Mouse (Mus musculus): ENCODE measurements around the gene Zfp593. TPM values are rescaled to one million over a fixed set of nuclear protein-coding genes. Genes with fewer than 3 reads are reported as not detected.

Zfp593 gene
- polyA plus RNA-seq, 1 experiment = 20.4 TPM

DNA sequence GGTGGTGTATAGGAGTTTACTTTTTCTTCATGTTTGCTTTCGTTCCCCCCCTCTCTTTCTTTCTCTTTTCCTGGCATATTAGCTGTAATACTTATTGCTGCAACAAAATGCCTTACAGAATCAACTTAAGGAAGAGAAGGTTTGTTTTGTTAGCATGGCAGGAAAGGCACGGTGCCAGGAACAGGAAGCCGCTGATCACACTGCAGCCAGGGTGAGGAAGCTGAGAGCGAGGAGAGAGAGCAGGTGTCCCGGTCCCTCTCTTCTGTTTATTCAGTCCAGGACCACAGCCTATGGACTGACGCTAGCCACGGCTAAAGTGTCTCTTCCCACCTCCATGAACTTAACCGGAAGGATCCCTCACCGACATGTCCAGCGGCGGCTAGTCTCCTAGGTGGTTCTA lies 13.0 kb upstream of the Zfp593 start:
- no peaks in the 10 kb centered on the region for H3K79me3 ChIP-seq (ENCODE audit: low read depth)
- TF ChIP-seq FOSL1 (IDR thresholded peaks at IDR 0.05; ENCODE audit: insufficient read depth, low read length, poor library complexity, severe bottlenecking) (no peak), MYOG (IDR thresholded peaks at IDR 0.05; ENCODE audit: control insufficient read depth, extremely low read depth, insufficient read length) (no peak), CTCF (IDR thresholded peaks at IDR 0.05; ENCODE audit: control insufficient read depth, insufficient read depth, insufficient read length) (no peak), USF1 (IDR thresholded peaks at IDR 0.05; ENCODE audit: low read depth) (no peak), MYOD1 (IDR thresholded peaks at IDR 0.05; ENCODE audit: control insufficient read depth, insufficient read length, low read depth) (no peak), MAX (IDR thresholded peaks at IDR 0.05) (no peak), CEBPB (IDR thresholded peaks at IDR 0.05; ENCODE audit: low read depth) (no peak)
- H3K79me2 ChIP-seq (ENCODE audit: control insufficient read depth, insufficient read depth) = no peaks in the 10 kb centered on the region
- no peaks in the 10 kb centered on the region for H3K36me3 ChIP-seq (ENCODE audit: control insufficient read depth, insufficient read depth)
- H3K4me3 ChIP-seq (ENCODE audit: insufficient read depth, poor library complexity, severe bottlenecking) = no peak overlapping the region
- H3ac ChIP-seq (ENCODE audit: control insufficient read depth, insufficient read length, low read depth) = no peak overlapping the region
- peaks cover 20% of the 10 kb centered on the region for H3K27me3 ChIP-seq (ENCODE audit: control insufficient read depth, insufficient read depth, insufficient read length)

DNA sequence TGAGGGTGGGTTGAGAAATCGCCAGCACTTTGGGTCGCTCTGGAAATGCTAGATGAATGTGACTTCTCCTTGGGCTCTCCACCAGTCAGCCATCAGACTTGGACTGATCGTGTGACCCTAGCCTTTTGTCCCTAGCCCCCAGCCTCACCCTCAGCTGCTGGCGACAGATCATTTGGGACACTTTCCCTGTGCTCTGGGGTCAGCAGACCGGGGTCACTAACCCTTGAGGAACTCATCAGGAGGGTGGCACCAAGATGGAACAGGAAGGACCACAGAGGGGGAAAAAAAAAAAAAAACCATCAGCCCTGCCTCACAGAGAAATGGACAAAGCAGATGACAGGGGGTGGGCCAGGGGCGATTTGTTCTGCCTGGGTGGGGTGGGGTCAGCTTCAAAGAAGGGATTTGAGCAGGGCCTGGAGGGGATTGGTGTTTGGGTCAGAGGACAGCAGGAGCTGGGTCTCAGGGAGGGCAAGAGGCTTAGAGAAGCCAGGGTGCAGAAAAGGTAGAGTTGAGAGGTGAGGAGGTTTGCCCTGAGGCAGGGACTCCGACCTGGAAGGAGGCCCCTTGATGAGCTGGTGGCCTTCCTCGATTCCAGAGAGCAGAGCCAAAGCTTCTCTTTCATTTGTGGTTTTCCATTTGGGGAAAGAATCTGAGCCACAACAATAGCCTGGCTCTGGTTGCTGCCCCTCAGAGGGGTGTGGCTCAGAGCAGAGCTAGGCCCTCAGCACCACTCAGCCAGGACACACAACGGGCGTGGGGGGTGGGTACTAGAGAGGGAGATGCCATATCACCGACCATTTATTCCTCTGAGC lies 12.0 kb upstream of the Zfp593 start:
- peaks cover 30% of the 10 kb centered on the region for H3K27me3 ChIP-seq (ENCODE audit: control insufficient read depth, insufficient read depth, insufficient read length)
- no peak overlapping the region for H3ac ChIP-seq (ENCODE audit: control insufficient read depth, insufficient read length, low read depth)
- H3K36me3 ChIP-seq (ENCODE audit: control insufficient read depth, insufficient read depth) = no peaks in the 10 kb centered on the region
- no peak overlapping the region for H3K4me3 ChIP-seq (ENCODE audit: insufficient read depth, poor library complexity, severe bottlenecking)
- no peaks in the 10 kb centered on the region for H3K79me2 ChIP-seq (ENCODE audit: control insufficient read depth, insufficient read depth)
- no peaks in the 10 kb centered on the region for H3K79me3 ChIP-seq (ENCODE audit: low read depth)
- TF ChIP-seq USF1 (IDR thresholded peaks at IDR 0.05; ENCODE audit: low read depth) (no peak), CTCF (IDR thresholded peaks at IDR 0.05; ENCODE audit: control insufficient read depth, insufficient read depth, insufficient read length) (no peak), FOSL1 (IDR thresholded peaks at IDR 0.05; ENCODE audit: insufficient read depth, low read length, poor library complexity, severe bottlenecking) (no peak), MYOD1 (IDR thresholded peaks at IDR 0.05; ENCODE audit: control insufficient read depth, insufficient read length, low read depth) (no peak), MYOG (IDR thresholded peaks at IDR 0.05; ENCODE audit: control insufficient read depth, extremely low read depth, insufficient read length) (no peak), MAX (IDR thresholded peaks at IDR 0.05) (no peak), CEBPB (IDR thresholded peaks at IDR 0.05; ENCODE audit: low read depth) (no peak)

DNA sequence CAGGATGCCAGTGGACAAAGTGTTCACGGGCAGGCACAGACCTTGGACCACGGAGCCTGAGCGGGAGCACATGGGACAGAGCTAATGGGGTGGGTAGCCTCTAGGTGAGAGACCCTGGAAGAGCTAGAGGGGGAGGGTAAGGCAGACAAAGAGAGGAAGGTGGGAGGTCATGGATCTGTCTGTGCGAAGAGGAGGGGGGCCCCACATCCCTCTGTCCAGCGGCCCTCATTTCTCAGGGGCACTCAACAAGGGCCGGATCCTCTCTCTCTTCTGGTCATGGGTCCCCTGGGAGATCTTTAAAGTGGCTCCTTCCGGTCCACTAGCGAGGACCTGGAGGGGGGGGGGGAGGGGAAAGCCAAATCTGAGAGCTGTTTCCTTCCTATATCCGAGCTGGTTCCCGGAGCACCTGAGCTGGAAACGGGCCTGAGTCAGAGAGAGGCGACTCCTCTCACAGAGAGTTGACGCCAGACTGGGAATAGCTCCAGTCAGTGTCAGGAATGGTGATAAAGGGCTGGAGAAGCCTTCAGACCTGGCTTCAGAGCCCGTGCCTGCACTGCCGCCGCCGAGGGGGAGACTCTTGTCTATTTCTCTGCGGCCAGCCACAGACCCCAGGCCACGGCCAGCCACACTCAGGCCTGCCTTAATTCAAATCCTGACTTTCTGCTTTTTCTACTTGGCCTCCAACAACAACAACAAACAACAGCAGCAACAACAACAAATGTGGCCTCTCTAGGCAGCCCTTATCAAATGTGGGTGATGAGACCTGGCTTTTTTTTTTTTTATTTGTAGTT lies 11.2 kb upstream of the Zfp593 start:
- TF ChIP-seq FOSL1 (IDR thresholded peaks at IDR 0.05; ENCODE audit: insufficient read depth, low read length, poor library complexity, severe bottlenecking) (no peak), CTCF (IDR thresholded peaks at IDR 0.05; ENCODE audit: control insufficient read depth, insufficient read depth, insufficient read length) (no peak), MYOD1 (IDR thresholded peaks at IDR 0.05; ENCODE audit: control insufficient read depth, insufficient read length, low read depth) (no peak), USF1 (IDR thresholded peaks at IDR 0.05; ENCODE audit: low read depth) (no peak), CEBPB (IDR thresholded peaks at IDR 0.05; ENCODE audit: low read depth) (no peak), MAX (IDR thresholded peaks at IDR 0.05) (no peak), MYOG (IDR thresholded peaks at IDR 0.05; ENCODE audit: control insufficient read depth, extremely low read depth, insufficient read length) (no peak)
- no peaks in the 10 kb centered on the region for H3K36me3 ChIP-seq (ENCODE audit: control insufficient read depth, insufficient read depth)
- H3K79me3 ChIP-seq (ENCODE audit: low read depth) = no peaks in the 10 kb centered on the region
- no peak overlapping the region for H3ac ChIP-seq (ENCODE audit: control insufficient read depth, insufficient read length, low read depth)
- H3K79me2 ChIP-seq (ENCODE audit: control insufficient read depth, insufficient read depth) = no peaks in the 10 kb centered on the region
- peaks cover 38% of the 10 kb centered on the region for H3K27me3 ChIP-seq (ENCODE audit: control insufficient read depth, insufficient read depth, insufficient read length)
- H3K4me3 ChIP-seq (ENCODE audit: insufficient read depth, poor library complexity, severe bottlenecking) = no peak overlapping the region

GRCm38 (mm10) chr4:134255854-134256253 lies 10.5 kb upstream of the Zfp593 start:
- H3K79me2 ChIP-seq (ENCODE audit: control insufficient read depth, insufficient read depth) = no peaks in the 10 kb centered on the region
- no peaks in the 10 kb centered on the region for H3K79me3 ChIP-seq (ENCODE audit: low read depth)
- no peaks in the 10 kb centered on the region for H3K36me3 ChIP-seq (ENCODE audit: control insufficient read depth, insufficient read depth)
- TF ChIP-seq CEBPB (IDR thresholded peaks at IDR 0.05; ENCODE audit: low read depth) = no peak
- no peak for TF ChIP-seq MYOG (IDR thresholded peaks at IDR 0.05; ENCODE audit: control insufficient read depth, extremely low read depth, insufficient read length)
- TF ChIP-seq MYOD1 (IDR thresholded peaks at IDR 0.05; ENCODE audit: control insufficient read depth, insufficient read length, low read depth) = no peak
- TF ChIP-seq MAX (IDR thresholded peaks at IDR 0.05) = no peak
- TF ChIP-seq USF1 (IDR thresholded peaks at IDR 0.05; ENCODE audit: low read depth) = no peak
- TF ChIP-seq CTCF (IDR thresholded peaks at IDR 0.05; ENCODE audit: control insufficient read depth, insufficient read depth, insufficient read length) = no peak
- TF ChIP-seq FOSL1 (IDR thresholded peaks at IDR 0.05; ENCODE audit: insufficient read depth, low read length, poor library complexity, severe bottlenecking) = no peak
- peaks cover 42% of the 10 kb centered on the region for H3K27me3 ChIP-seq (ENCODE audit: control insufficient read depth, insufficient read depth, insufficient read length)
- H3ac ChIP-seq (ENCODE audit: control insufficient read depth, insufficient read length, low read depth) = no peak overlapping the region
- no peak overlapping the region for H3K4me3 ChIP-seq (ENCODE audit: insufficient read depth, poor library complexity, severe bottlenecking)

DNA sequence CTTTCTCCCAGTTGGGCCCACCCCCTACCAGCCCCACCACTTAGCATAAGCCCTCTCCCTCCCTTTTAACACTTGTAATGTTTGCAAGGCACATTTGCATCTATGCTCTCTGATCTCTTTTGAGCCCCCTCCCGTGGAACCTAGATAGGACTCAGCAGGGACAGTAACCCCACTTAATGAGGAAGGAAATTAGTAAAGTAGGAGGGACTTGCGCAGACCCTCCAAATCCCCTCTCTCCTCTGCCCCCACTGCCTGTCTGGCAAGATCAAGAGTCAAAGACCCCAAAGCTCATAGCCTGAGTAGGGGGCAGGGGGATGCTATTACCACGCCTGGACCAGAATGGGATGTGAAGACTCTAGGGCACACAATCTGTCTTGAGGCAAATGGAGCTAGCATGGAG lies 9.4 kb upstream of the Zfp593 start:
- no peaks in the 10 kb centered on the region for H3K79me3 ChIP-seq (ENCODE audit: low read depth)
- no peaks in the 10 kb centered on the region for H3K36me3 ChIP-seq (ENCODE audit: control insufficient read depth, insufficient read depth)
- H3K79me2 ChIP-seq (ENCODE audit: control insufficient read depth, insufficient read depth) = no peaks in the 10 kb centered on the region
- H3K4me3 ChIP-seq (ENCODE audit: insufficient read depth, poor library complexity, severe bottlenecking) = no peak overlapping the region
- TF ChIP-seq MAX (IDR thresholded peaks at IDR 0.05) = no peak
- no peak for TF ChIP-seq MYOD1 (IDR thresholded peaks at IDR 0.05; ENCODE audit: control insufficient read depth, insufficient read length, low read depth)
- TF ChIP-seq CEBPB (IDR thresholded peaks at IDR 0.05; ENCODE audit: low read depth) = no peak
- TF ChIP-seq USF1 (IDR thresholded peaks at IDR 0.05; ENCODE audit: low read depth) = no peak
- TF ChIP-seq FOSL1 (IDR thresholded peaks at IDR 0.05; ENCODE audit: insufficient read depth, low read length, poor library complexity, severe bottlenecking) = no peak
- TF ChIP-seq CTCF (IDR thresholded peaks at IDR 0.05; ENCODE audit: control insufficient read depth, insufficient read depth, insufficient read length) = no peak
- TF ChIP-seq MYOG (IDR thresholded peaks at IDR 0.05; ENCODE audit: control insufficient read depth, extremely low read depth, insufficient read length) = no peak
- peaks cover 52% of the 10 kb centered on the region for H3K27me3 ChIP-seq (ENCODE audit: control insufficient read depth, insufficient read depth, insufficient read length)
- no peak overlapping the region for H3ac ChIP-seq (ENCODE audit: control insufficient read depth, insufficient read length, low read depth)

Data from C2C12 (cell line).